Mouse (Mus musculus): Measurements from ENCODE around the gene Gm10662.
"Not testable (repeated sequence)": the region's sequence is repeated elsewhere in the genome, so short reads cannot be mapped to it uniquely, and the experiment has no call there.

The Gm10662 gene

GRCm38 (mm10) chr7:23144380-23144779, at the start of gene Gm10662:
Gene Gm10662 (minus strand): TSS chr7:23144480.
- not testable (repeated sequence) for DNase-seq

- DNase-seq: not testable (repeated sequence)
Observed at GRCm38 (mm10) chr7:23163505-23163904, 19.2 kb upstream of the Gm10662 start.

Measured in kidney, postnatal 10 days (tissue).